Mouse (Mus musculus) kidney, embryonic 16.5 days (tissue): ENCODE measurements around the gene Tsc22d3. TPM values are rescaled to one million over a fixed set of nuclear protein-coding genes. Genes with fewer than 3 reads are reported as not detected.

ENCODE experiments used
- ATAC-seq: fragments of 200-750 bp; cut with Nextera tagmentation; 2 replicates; pipeline ENCODE4 v1.8.0; 2017; ENCODE audit warnings: moderate TSS enrichment; ENCODE audit not compliant: low FRiP score, low TSS enrichment
- H3K27ac ChIP-seq: fragments of 300-500 bp; sonication (generic); 2 replicates; pipeline ENCODE4 v1.5.1; 2014; ENCODE audit warnings: low read length
- H3K27me3 ChIP-seq: fragments of 300-500 bp; sonication (generic); 2 replicates; pipeline ENCODE4 v1.6.1; 2014; ENCODE audit warnings: low read length, control low read depth, mixed read lengths; ENCODE audit not compliant: insufficient read depth
- H3K36me3 ChIP-seq: fragments of 300-500 bp; sonication (generic); 2 replicates; pipeline ENCODE4 v1.6.1; 2014; ENCODE audit warnings: low read length, control low read depth, mixed read lengths; ENCODE audit not compliant: insufficient read depth
- H3K4me1 ChIP-seq: fragments of 300-500 bp; sonication (generic); 2 replicates; pipeline ENCODE4 v1.6.1; 2014; ENCODE audit warnings: low read length, control low read depth, mixed read lengths; ENCODE audit not compliant: insufficient read depth
- H3K4me2 ChIP-seq: fragments of 300-500 bp; sonication (generic); replicated peaks from 2 replicates; pipeline ENCODE4 v1.6.1; 2014; ENCODE audit warnings: low read depth, low read length
- H3K4me3 ChIP-seq: fragments of 300-500 bp; sonication (generic); 2 replicates; pipeline ENCODE4 v1.5.1; 2014; ENCODE audit warnings: mild to moderate bottlenecking, low read length
- H3K9ac ChIP-seq: fragments of 300-500 bp; sonication (generic); replicated peaks from 2 replicates; pipeline ENCODE4 v1.6.1; 2014; ENCODE audit warnings: low read length
- H3K9me3 ChIP-seq: fragments of 300-500 bp; sonication (generic); 2 replicates; pipeline ENCODE4 v1.6.1; 2016; ENCODE audit warnings: low read length, control low read depth
- WGBS: fragments of 180-500 bp; shearing (Covaris S2); extraction: QIAGEN DNeasy Blood & Tissue Kit; methylation state at CpG from one replicate; pipeline ENCODE4 v1.1.7; 2014; 5-methylcytosine and 5-hydroxymethylcytosine counted together
- polyA plus RNA-seq: library from polyadenylated mRNA; unstranded; fragments of >200 nt; fragmentation: Nextera tagmentation; extraction: Ambion mirVana; gene quantifications from 2 replicates; pipeline ENCODE4 v1.2.1, GENCODE M21; 2015

The Tsc22d3 gene
- polyA plus RNA-seq, 1 experiment from 2014 or later = 123 TPM

GRCm38 (mm10) chrX:140567711-140568407, 32.6 kb downstream of the Tsc22d3 start:
- no peaks in the 10 kb centered on the region for H3K4me1 ChIP-seq
- no peaks in the 10 kb centered on the region for H3K36me3 ChIP-seq
- H3K4me2 ChIP-seq = no peak overlapping the region
- no peak overlapping the region for H3K4me3 ChIP-seq
- H3K9me3 ChIP-seq = no peaks in the 10 kb centered on the region
- H3K9ac ChIP-seq = no peak overlapping the region
- H3K27ac ChIP-seq = no peak overlapping the region
- no peak for ATAC-seq
- 36% methylated on average over 1 of the region's 1 CpGs for WGBS
- peaks cover 37% of the 10 kb centered on the region; the same call in 1 of the 2 replicates for H3K27me3 ChIP-seq

- Histone ChIP-seq H3K4me3 (no peak overlapping the region), H3K9me3 (no peaks in the 10 kb centered on the region), H3K27me3 (peaks cover 37% of the 10 kb centered on the region; the same call in 1 of the 2 replicates), H3K4me1 (no peaks in the 10 kb centered on the region), H3K27ac (no peak overlapping the region), H3K9ac (no peak overlapping the region), H3K36me3 (no peaks in the 10 kb centered on the region), H3K4me2 (no peak overlapping the region)
- no peak for ATAC-seq
- 77% methylated on average over 2 of the region's 2 CpGs for WGBS
These were observed 34.7 kb downstream of the Tsc22d3 start for GRCm38 (mm10) chrX:140565759-140566158.

GRCm38 (mm10) chrX:140565212-140565611, 35.2 kb downstream of the Tsc22d3 start:
- Histone ChIP-seq H3K9ac (no peak overlapping the region), H3K4me2 (no peak overlapping the region), H3K4me1 (no peaks in the 10 kb centered on the region), H3K27me3 (peaks cover 37% of the 10 kb centered on the region; the same call in 1 of the 2 replicates), H3K4me3 (no peak overlapping the region), H3K27ac (no peak overlapping the region), H3K9me3 (no peaks in the 10 kb centered on the region), H3K36me3 (no peaks in the 10 kb centered on the region)
- no peak for ATAC-seq
- 89% methylated on average over 3 of the region's 3 CpGs for WGBS

- Histone ChIP-seq H3K4me1 (no peaks in the 10 kb centered on the region), H3K27ac (no peak overlapping the region), H3K9me3 (no peaks in the 10 kb centered on the region), H3K4me3 (no peak overlapping the region), H3K9ac (no peak overlapping the region), H3K36me3 (no peaks in the 10 kb centered on the region), H3K4me2 (no peak overlapping the region), H3K27me3 (peaks cover 37% of the 10 kb centered on the region; the same call in 1 of the 2 replicates)
- 88% methylated on average over 1 of the region's 1 CpGs for WGBS
- no peak for ATAC-seq
These were observed 35.7 kb downstream of the Tsc22d3 start for GRCm38 (mm10) chrX:140564777-140565176.

GRCm38 (mm10) chrX:140558176-140558844, 42.1 kb downstream of the Tsc22d3 start:
- Histone ChIP-seq H3K9me3 (no peaks in the 10 kb centered on the region), H3K27ac (no peak overlapping the region; the same call in 1 of the 2 replicates), H3K4me3 (no peak overlapping the region), H3K4me2 (no peak overlapping the region), H3K36me3 (no peaks in the 10 kb centered on the region), H3K9ac (no peak overlapping the region), H3K4me1 (0 out of 2 replicates have a peak, but pooled peaks cover 2% of the 10 kb centered on the region), H3K27me3 (peaks cover 17% of the 10 kb centered on the region; the same call in 1 of the 2 replicates)
- ATAC-seq = peak; percentile 35; the same call in 1 of the 2 replicates
- 70% methylated on average over 6 of the region's 6 CpGs for WGBS

GRCm38 (mm10) chrX:140555965-140556364, 44.5 kb downstream of the Tsc22d3 start:
- Histone ChIP-seq H3K36me3 (no peaks in the 10 kb centered on the region), H3K4me3 (no peak overlapping the region), H3K27me3 (peaks cover 17% of the 10 kb centered on the region; the same call in 1 of the 2 replicates), H3K4me1 (0 out of 2 replicates have a peak, but pooled peaks cover 2% of the 10 kb centered on the region), H3K9me3 (no peaks in the 10 kb centered on the region), H3K9ac (no peak overlapping the region), H3K27ac (no peak overlapping the region), H3K4me2 (no peak overlapping the region)
- ATAC-seq = no peak
- WGBS = 65% methylated on average over 2 of the region's 2 CpGs

- Histone ChIP-seq H3K9ac (no peak overlapping the region), H3K36me3 (no peaks in the 10 kb centered on the region), H3K4me2 (no peak overlapping the region), H3K27me3 (peaks cover 18% of the 10 kb centered on the region; the same call in 1 of the 2 replicates), H3K4me1 (0 out of 2 replicates have a peak, but pooled peaks cover 2% of the 10 kb centered on the region), H3K9me3 (no peaks in the 10 kb centered on the region), H3K27ac (no peak overlapping the region), H3K4me3 (no peak overlapping the region)
- no peak for ATAC-seq
- WGBS = 80% methylated on average over 3 of the region's 3 CpGs
These were observed 45.0 kb downstream of the Tsc22d3 start for GRCm38 (mm10) chrX:140555423-140555822.

GRCm38 (mm10) chrX:140547660-140548419, 52.6 kb downstream of the Tsc22d3 start:
- WGBS = 84% methylated on average over 7 of the region's 7 CpGs
- no peak for ATAC-seq

GRCm38 (mm10) chrX:140544737-140545136, 55.7 kb downstream of the Tsc22d3 start:
- no peak overlapping the region for H3K27ac ChIP-seq
- H3K4me3 ChIP-seq = no peak overlapping the region
- ATAC-seq = no peak
- no peak overlapping the region for H3K4me2 ChIP-seq
- no peak overlapping the region for H3K9ac ChIP-seq
- WGBS = 37% methylated on average over 3 of the region's 3 CpGs
- no peaks in the 10 kb centered on the region for H3K36me3 ChIP-seq
- H3K9me3 ChIP-seq = no peaks in the 10 kb centered on the region
- peaks cover 9% of the 10 kb centered on the region; the same call in 1 of the 2 replicates for H3K4me1 ChIP-seq
- peaks cover 28% of the 10 kb centered on the region; the same call in 1 of the 2 replicates for H3K27me3 ChIP-seq

More at GRCm38 (mm10) chrX:140547660-140548419, 52.6 kb downstream of the Tsc22d3 start:
- no peaks in the 10 kb centered on the region for H3K9me3 ChIP-seq
- H3K4me2 ChIP-seq = no peak overlapping the region
- H3K36me3 ChIP-seq = no peaks in the 10 kb centered on the region
- H3K27me3 ChIP-seq = peaks cover 36% of the 10 kb centered on the region; the same call in 1 of the 2 replicates
- no peak overlapping the region for H3K9ac ChIP-seq
- no peak overlapping the region for H3K27ac ChIP-seq
- H3K4me3 ChIP-seq = no peak overlapping the region
- H3K4me1 ChIP-seq = 0 out of 2 replicates have a peak, but pooled peaks cover 3% of the 10 kb centered on the region
